Mouse (Mus musculus) left cerebral cortex, adult 2 months (tissue): ENCODE measurements around the gene Arid4a. TPM values are rescaled to one million over a fixed set of nuclear protein-coding genes. Genes with fewer than 3 reads are reported as not detected.
A peak's percentile ranks its signal among the peaks of the same experiment; 100 is the strongest.

ENCODE experiments used
- DNase-seq, 2 experiments: peaks; one replicate each; pipeline ENCODE4 v3.0.0; 2021 to 2022; ENCODE audit warnings: low spot score in 2 of 2, mixed read lengths in 1 of 2; ENCODE audit errors: extremely low spot score in 1 of 2
- H3K27ac ChIP-seq: fragments of 200-600 bp; 2 replicates; pipeline ENCODE4 v1.8.1; 2022
- H3K4me3 ChIP-seq: fragments of 200-600 bp; 2 replicates; pipeline ENCODE4 v1.8.1; 2022
- CTCF ChIP-seq: fragments of 200-600 bp; IDR thresholded peaks from 2 replicates; pipeline ENCODE4 v1.8.1; 2022; ENCODE audit warnings: antibody characterized with exemption, mild to moderate bottlenecking, moderate library complexity
- intact Hi-C: fragments of 180-260 bp; cut with DNase I; formaldehyde crosslinking; loops from one replicate; pipeline ENCODE4 v1.15.1; 2025
- total RNA-seq, 2 experiments: library from RNA; stranded (reverse); gene quantifications; 2 replicates each; pipeline ENCODE4 v1.2.3; 2021

Arid4a gene
- total RNA-seq, 2 experiments from 2014 or later, result 35.2 to 36.4 TPM

- no peak for DNase-seq
- intact Hi-C loops, result no loop called here
- no peak overlapping the region for H3K27ac ChIP-seq
Observed at GRCm38 (mm10) chr12:70984855-70985550, 30.8 kb upstream of the Arid4a start.

GRCm38 (mm10) chr12:70997225-70997624 lies 18.6 kb upstream of the Arid4a start:
- H3K4me3 ChIP-seq, result no peak overlapping the region
- intact Hi-C loops, result no loop called here
- DNase-seq, result no peak
- H3K27ac ChIP-seq, result no peak overlapping the region
- no peak for TF ChIP-seq CTCF

More at GRCm38 (mm10) chr12:70984855-70985550, 30.8 kb upstream of the Arid4a start:
- no peak for TF ChIP-seq CTCF
- H3K4me3 ChIP-seq, result no peak overlapping the region

GRCm38 (mm10) chr12:70999423-70999903 lies 16.3 kb upstream of the Arid4a start:
- no peak for DNase-seq
- Histone ChIP-seq H3K27ac (0 out of 2 replicates have a peak overlapping the region, but pooled peaks have one; percentile 25), H3K4me3 (no peak overlapping the region)
- intact Hi-C loops, result no loop called here
- no peak for TF ChIP-seq CTCF

GRCm38 (mm10) chr12:71000344-71000743 lies 15.4 kb upstream of the Arid4a start:
- TF ChIP-seq CTCF, result no peak
- intact Hi-C loops, result no loop called here
- Histone ChIP-seq H3K4me3 (no peak overlapping the region), H3K27ac (no peak overlapping the region)
- no peak for DNase-seq

GRCm38 (mm10) chr12:71001456-71001855 lies 14.3 kb upstream of the Arid4a start:
- Histone ChIP-seq H3K27ac (no peak overlapping the region), H3K4me3 (no peak overlapping the region)
- DNase-seq, result no peak
- TF ChIP-seq CTCF, result no peak
- intact Hi-C loops, result no loop called here

GRCm38 (mm10) chr12:71003760-71004426 lies 11.9 kb upstream of the Arid4a start:
- intact Hi-C loops, result no loop called here
- no peak for DNase-seq
- H3K27ac ChIP-seq, result no peak overlapping the region
- H3K4me3 ChIP-seq, result no peak overlapping the region
- no peak for TF ChIP-seq CTCF

- Histone ChIP-seq H3K27ac (no peak overlapping the region), H3K4me3 (no peak overlapping the region)
- intact Hi-C loops, result no loop called here
- TF ChIP-seq CTCF, result no peak
- no peak for DNase-seq
Observed at GRCm38 (mm10) chr12:71006141-71006540, 9.6 kb upstream of the Arid4a start.

GRCm38 (mm10) chr12:71006901-71007300 lies 8.9 kb upstream of the Arid4a start:
- intact Hi-C loops, result no loop called here
- Histone ChIP-seq H3K27ac (no peak overlapping the region), H3K4me3 (no peak overlapping the region)
- TF ChIP-seq CTCF, result no peak
- no peak for DNase-seq

- no peak for TF ChIP-seq CTCF
- no peak for DNase-seq
- intact Hi-C loops, result no loop called here
- Histone ChIP-seq H3K4me3 (no peak overlapping the region), H3K27ac (no peak overlapping the region)
Observed at GRCm38 (mm10) chr12:71009769-71010168, 6.0 kb upstream of the Arid4a start.

- intact Hi-C loops, result loop anchor here (2.0 kb wide), 2 partner anchors 32 to 40 kb away; partner anchors contain the start of gene Psma3
- TF ChIP-seq CTCF, result no peak
- H3K27ac ChIP-seq, result peak overlapping the region; percentile 94
- H3K4me3 ChIP-seq, result peak overlapping the region; percentile 94
- DNase-seq, result no peak
Observed at GRCm38 (mm10) chr12:71014845-71015362, 886 bp upstream of the Arid4a start.

GRCm38 (mm10) chr12:71016211-71016502 lies 367 bp downstream of the Arid4a start:
- peak overlapping the region; percentile 91 for H3K27ac ChIP-seq
- TF ChIP-seq CTCF, result no peak
- peak; percentile 21 to 26 for DNase-seq
- H3K4me3 ChIP-seq, result peak overlapping the region; percentile 63
- intact Hi-C loops, result no loop called here

- Histone ChIP-seq H3K4me3 (peak overlapping the region; percentile 63), H3K27ac (peak overlapping the region; percentile 91)
- intact Hi-C loops, result no loop called here
- no peak for TF ChIP-seq CTCF
- DNase-seq, result peak in 1 of 2 experiments; percentile 33
Observed at GRCm38 (mm10) chr12:71016503-71017241, 882 bp downstream of the Arid4a start.
